Mouse (Mus musculus) limb, embryonic 14.5 days (tissue): ENCODE measurements around the gene Ddo. TPM values are rescaled to one million over a fixed set of nuclear protein-coding genes. Genes with fewer than 3 reads are reported as not detected.
A peak's percentile ranks its signal among the peaks of the same experiment; 100 is the strongest.

ENCODE experiments used
- ATAC-seq: fragments of 200-750 bp; cut with Nextera tagmentation; 2 replicates; pipeline ENCODE4 v1.8.0; 2017; ENCODE audit warnings: low read depth, moderate number of reproducible peaks, moderate TSS enrichment; ENCODE audit not compliant: low FRiP score
- DNase-seq: peaks from one replicate; pipeline ENCODE4 v3.0.0-alpha.2; 2015; ENCODE audit warnings: low spot score
- H3K27ac ChIP-seq: fragments of 300-500 bp; sonication (generic); replicated peaks from 2 replicates; pipeline ENCODE4 v1.5.1; 2014; ENCODE audit warnings: low read depth, mild to moderate bottlenecking, low read length, moderate library complexity, mixed read lengths
- H3K27me3 ChIP-seq: fragments of 300-500 bp; sonication (generic); 2 replicates; pipeline ENCODE4 v1.6.1; 2014; ENCODE audit warnings: low read length, mixed read lengths; ENCODE audit not compliant: control insufficient read depth, insufficient read depth
- H3K36me3 ChIP-seq: fragments of 300-500 bp; sonication (generic); 2 replicates; pipeline ENCODE4 v1.6.1; 2014; ENCODE audit warnings: mild to moderate bottlenecking, low read length, moderate library complexity, mixed read lengths; ENCODE audit not compliant: control insufficient read depth, insufficient read depth
- H3K4me1 ChIP-seq: fragments of 300-500 bp; sonication (generic); 2 replicates; pipeline ENCODE4 v1.6.1; 2014; ENCODE audit warnings: antibody characterized with exemption, low read length, mixed read lengths; ENCODE audit not compliant: control insufficient read depth, insufficient read depth
- H3K4me2 ChIP-seq: fragments of 300-500 bp; sonication (generic); replicated peaks from 2 replicates; pipeline ENCODE4 v1.6.1; 2014; ENCODE audit warnings: low read depth, mild to moderate bottlenecking, low read length, moderate library complexity; ENCODE audit not compliant: severe bottlenecking
- H3K4me3 ChIP-seq: fragments of 300-500 bp; sonication (generic); replicated peaks from 2 replicates; pipeline ENCODE4 v1.5.1; 2014; ENCODE audit warnings: low read length
- H3K9ac ChIP-seq: fragments of 300-500 bp; sonication (generic); 2 replicates; pipeline ENCODE4 v1.6.1; 2014; ENCODE audit warnings: mild to moderate bottlenecking, low read depth, low read length, moderate library complexity; ENCODE audit not compliant: severe bottlenecking
- H3K9me3 ChIP-seq: fragments of 300-500 bp; sonication (generic); 2 replicates; pipeline ENCODE4 v1.6.1; 2016; ENCODE audit warnings: low read length; ENCODE audit not compliant: control insufficient read depth
- POLR2A ChIP-seq: fragments of 200-500 bp; IDR thresholded peaks from 2 replicates; pipeline ENCODE4 v1.8.0; 2012; ENCODE audit warnings: inconsistent platforms, mild to moderate bottlenecking, moderate library complexity, borderline replicate concordance; ENCODE audit not compliant: insufficient read depth, insufficient read length; ENCODE audit errors: extremely low read depth
- WGBS: fragments of 180-500 bp; shearing (Covaris S2); extraction: QIAGEN DNeasy Blood & Tissue Kit; methylation state at CpG from one replicate; pipeline ENCODE4 v1.1.7; 2014; 5-methylcytosine and 5-hydroxymethylcytosine counted together
- polyA plus RNA-seq, 2 experiments: library from polyadenylated mRNA; depleted of rRNA in 1 of 2; stranded (reverse) in 1 of 2; unstranded in 1 of 2; fragments of >200 nt; fragmentation: Nextera tagmentation in 1 of 2; extraction: Ambion mirVana in 1 of 2; gene quantifications; 2 replicates each; pipeline versions ENCODE4 v1.2.1 to v1.2.3; 2012 to 2014

Gene Ddo
- polyA plus RNA-seq, 2 experiments, result 0.06 to 0.28 TPM

- WGBS, result 79% methylated on average over 5 of the region's 5 CpGs
Observed at GRCm38 (mm10) chr10:40643126-40643525, 13.3 kb downstream of the Ddo start.

GRCm38 (mm10) chr10:40644456-40644855 lies 14.6 kb downstream of the Ddo start:
- peak; percentile 17 for DNase-seq
- TF ChIP-seq POLR2A, result no peak
- H3K36me3 ChIP-seq, result no peaks in the 10 kb centered on the region
- H3K4me2 ChIP-seq, result no peak overlapping the region
- ATAC-seq, result peak; percentile 50; the same call in 1 of the 2 replicates
- H3K4me1 ChIP-seq, result 0 out of 2 replicates have a peak, but pooled peaks cover 3% of the 10 kb centered on the region
- H3K27ac ChIP-seq, result no peak overlapping the region
- no peaks in the 10 kb centered on the region for H3K9me3 ChIP-seq
- 64% methylated on average over 9 of the region's 9 CpGs for WGBS
- H3K4me3 ChIP-seq, result no peak overlapping the region
- no peak overlapping the region for H3K9ac ChIP-seq
- H3K27me3 ChIP-seq, result no peaks in the 10 kb centered on the region

More at GRCm38 (mm10) chr10:40643126-40643525, 13.3 kb downstream of the Ddo start:
- H3K4me3 ChIP-seq, result no peak overlapping the region
- ATAC-seq (no peak), DNase-seq (no peak)
- no peak overlapping the region for H3K27ac ChIP-seq
- H3K4me1 ChIP-seq, result peaks cover 12% of the 10 kb centered on the region
- H3K9ac ChIP-seq, result no peak overlapping the region
- H3K4me2 ChIP-seq, result no peak overlapping the region
- TF ChIP-seq POLR2A, result no peak
- no peaks in the 10 kb centered on the region for H3K9me3 ChIP-seq
- no peaks in the 10 kb centered on the region for H3K36me3 ChIP-seq
- no peaks in the 10 kb centered on the region for H3K27me3 ChIP-seq

- 0 out of 2 replicates have a peak, but pooled peaks cover 3% of the 10 kb centered on the region for H3K4me1 ChIP-seq
- DNase-seq (no peak), ATAC-seq (no peak)
- no peak for TF ChIP-seq POLR2A
- no peak overlapping the region for H3K4me3 ChIP-seq
- H3K4me2 ChIP-seq, result no peak overlapping the region
- WGBS, result 77% methylated on average over 1 of the region's 1 CpGs
- no peaks in the 10 kb centered on the region for H3K27me3 ChIP-seq
- H3K9me3 ChIP-seq, result no peaks in the 10 kb centered on the region
- no peak overlapping the region for H3K9ac ChIP-seq
- no peaks in the 10 kb centered on the region for H3K36me3 ChIP-seq
- no peak overlapping the region for H3K27ac ChIP-seq
Observed at GRCm38 (mm10) chr10:40645346-40645745, 15.5 kb downstream of the Ddo start.

GRCm38 (mm10) chr10:40648776-40649175 lies 19.0 kb downstream of the Ddo start:
- ATAC-seq, result no peak
- 89% methylated on average over 12 of the region's 12 CpGs for WGBS

GRCm38 (mm10) chr10:40649634-40650033 lies 19.8 kb downstream of the Ddo start:
- no peaks in the 10 kb centered on the region for H3K36me3 ChIP-seq
- H3K9me3 ChIP-seq, result no peaks in the 10 kb centered on the region
- no peak overlapping the region for H3K9ac ChIP-seq
- DNase-seq (peak; percentile 29), ATAC-seq (no peak)
- H3K27me3 ChIP-seq, result no peaks in the 10 kb centered on the region
- TF ChIP-seq POLR2A, result no peak
- H3K4me3 ChIP-seq, result no peak overlapping the region
- H3K4me1 ChIP-seq, result no peaks in the 10 kb centered on the region
- no peak overlapping the region for H3K4me2 ChIP-seq
- 15% methylated on average over 4 of the region's 4 CpGs for WGBS
- no peak overlapping the region for H3K27ac ChIP-seq

More at GRCm38 (mm10) chr10:40648776-40649175, 19.0 kb downstream of the Ddo start:
- DNase-seq, result no peak
- H3K4me1 ChIP-seq, result no peaks in the 10 kb centered on the region
- no peak for TF ChIP-seq POLR2A
- H3K27me3 ChIP-seq, result no peaks in the 10 kb centered on the region
- no peak overlapping the region for H3K27ac ChIP-seq
- no peak overlapping the region for H3K4me3 ChIP-seq
- no peaks in the 10 kb centered on the region for H3K36me3 ChIP-seq
- no peak overlapping the region for H3K9ac ChIP-seq
- no peak overlapping the region for H3K4me2 ChIP-seq
- H3K9me3 ChIP-seq, result no peaks in the 10 kb centered on the region

GRCm38 (mm10) chr10:40651676-40652075 lies 21.9 kb downstream of the Ddo start:
- Histone ChIP-seq H3K4me3 (no peak overlapping the region), H3K4me1 (no peaks in the 10 kb centered on the region), H3K27ac (no peak overlapping the region), H3K9me3 (no peaks in the 10 kb centered on the region), H3K36me3 (no peaks in the 10 kb centered on the region), H3K4me2 (no peak overlapping the region), H3K9ac (no peak overlapping the region), H3K27me3 (no peaks in the 10 kb centered on the region)
- ATAC-seq, result no peak
- TF ChIP-seq POLR2A, result no peak
- WGBS, result 75% methylated on average over 2 of the region's 2 CpGs
- DNase-seq, result no peak
